Mouse (Mus musculus) gastrocnemius, adult 8-10 months (tissue): Measurements from ENCODE around the gene Lpp. TPM values are rescaled to one million over a fixed set of nuclear protein-coding genes. Genes with fewer than 3 reads are reported as not detected.

Experiments used
- DNase-seq, 2 experiments: peaks; one replicate each; pipeline ENCODE4 v3.0.0; 2022; ENCODE audit warnings: low spot score in 2 of 2
- total RNA-seq, 4 experiments: library from RNA; stranded (reverse); gene quantifications; 2 replicates each; pipeline ENCODE4 v1.2.4; 2022

The Lpp gene
- total RNA-seq, 4 experiments from 2014 or later: 15.7 to 19.6 (median 16.5) TPM

DNA sequence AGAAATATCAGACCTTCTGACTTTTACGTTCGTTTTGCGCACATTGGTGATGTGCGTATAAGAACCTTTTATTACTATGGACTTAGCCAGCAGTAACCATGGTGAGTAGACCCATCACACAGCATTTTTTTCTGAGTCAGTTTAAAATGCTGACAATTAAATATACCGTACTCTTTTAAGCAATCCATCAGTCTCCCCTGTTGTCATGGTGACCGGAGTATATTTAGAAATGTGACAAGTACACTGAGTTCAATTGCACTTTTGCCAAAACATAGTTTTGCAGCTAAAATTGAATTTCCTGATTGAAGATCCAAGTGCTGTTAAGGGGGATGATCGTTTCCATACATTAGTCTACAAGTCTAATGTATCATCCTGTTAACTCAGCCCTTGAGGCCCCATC is 149.6 kb downstream of the Lpp start:
- no peak for DNase-seq

DNA sequence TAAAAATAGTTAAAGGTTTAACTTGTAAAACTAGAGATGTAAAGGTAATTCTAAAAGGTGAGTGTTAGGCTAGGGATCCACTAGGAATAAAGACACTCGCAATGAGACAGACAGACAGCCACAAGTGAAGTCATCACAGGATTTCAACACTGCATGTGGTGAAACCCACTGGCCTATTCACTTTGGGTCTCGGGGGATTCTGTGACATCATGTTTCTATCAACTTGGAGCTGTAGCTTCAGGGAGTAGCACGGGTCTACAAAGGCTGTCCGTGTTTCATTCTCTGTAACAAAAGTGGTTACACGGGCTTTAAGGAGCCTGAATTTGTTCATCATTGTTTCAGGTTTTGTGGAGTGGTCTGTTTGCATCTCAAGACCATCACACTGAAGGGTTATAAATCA is 152.1 kb downstream of the Lpp start:
- no peak for DNase-seq

DNA sequence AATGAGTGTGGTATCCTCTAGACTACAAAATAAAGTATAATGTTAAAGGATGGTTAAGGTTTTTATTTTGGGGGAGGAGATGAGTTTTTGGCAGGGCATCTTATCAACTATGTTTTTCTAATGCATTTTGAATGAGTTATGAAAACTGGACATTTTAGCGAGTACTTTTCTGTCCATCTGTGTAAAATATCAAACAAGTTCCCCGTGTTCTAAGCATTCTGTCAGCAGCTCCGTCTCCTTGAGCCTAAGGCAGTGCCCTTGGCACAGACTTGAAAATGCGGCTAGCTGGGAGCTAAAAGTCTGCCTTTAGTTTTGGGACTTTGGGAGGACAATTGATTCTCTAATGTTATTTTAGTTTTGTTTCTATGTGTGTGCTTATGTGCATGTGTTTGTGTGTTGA is 165.2 kb downstream of the Lpp start:
- no peak for DNase-seq

DNA sequence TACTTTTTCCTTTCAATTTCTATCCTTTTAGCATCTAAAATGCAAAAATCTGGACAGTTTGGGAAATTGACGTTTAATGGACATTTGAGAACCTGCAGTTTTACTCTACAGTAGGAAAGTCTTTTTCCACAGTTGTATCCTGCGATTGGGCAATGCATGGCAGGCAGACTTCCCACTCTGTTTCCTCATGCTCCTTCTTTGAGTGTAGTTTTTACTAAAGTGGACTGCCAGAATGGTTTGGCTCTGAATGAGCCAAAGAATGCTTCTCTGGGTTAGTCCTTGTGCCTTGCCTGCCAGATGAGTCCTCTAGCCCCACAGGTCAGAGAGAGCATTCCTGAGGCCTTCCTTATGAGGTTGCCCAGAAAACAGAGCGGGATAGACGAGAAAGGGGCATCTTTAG is 166.5 kb downstream of the Lpp start:
- peak in 1 of 2 experiments; percentile 20 for DNase-seq

DNA sequence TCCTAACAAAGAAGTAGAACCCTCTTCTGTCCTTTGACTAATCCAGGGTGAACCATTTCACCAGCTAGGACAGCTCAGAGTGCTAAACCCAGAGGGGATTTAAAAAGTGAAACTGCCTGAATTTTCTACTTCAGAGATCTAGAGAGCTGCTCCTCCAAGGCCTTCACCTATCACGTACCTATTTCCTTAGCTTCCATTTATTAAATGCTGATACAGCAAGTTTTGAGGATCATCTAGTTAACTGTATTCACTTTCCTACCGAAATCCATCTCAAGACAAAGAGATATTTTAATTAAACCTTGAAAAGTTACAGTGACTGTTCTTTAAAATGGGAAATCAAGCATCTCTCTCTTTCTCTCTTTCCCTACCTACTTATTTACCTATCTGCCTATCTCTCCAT is 167.7 kb downstream of the Lpp start:
- DNase-seq: no peak

DNA sequence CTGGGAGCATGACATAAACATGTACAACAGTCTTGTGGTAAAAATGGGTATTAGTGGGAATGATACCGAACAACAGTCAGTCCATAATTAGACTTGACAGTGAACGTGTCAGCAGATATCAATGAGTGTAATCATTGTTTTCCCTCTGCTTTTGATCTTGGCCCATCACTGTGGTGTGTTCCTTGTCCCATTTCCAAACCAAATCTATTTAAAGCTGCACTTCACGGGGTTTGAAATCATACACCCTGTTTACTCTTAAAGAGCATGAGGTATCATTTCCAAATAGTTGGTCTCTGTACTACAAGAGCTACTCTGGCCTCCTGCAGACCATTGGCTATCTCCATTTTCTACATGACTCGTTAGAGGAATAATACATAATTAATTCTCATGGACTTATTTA is 168.3 kb downstream of the Lpp start:
- no peak for DNase-seq

DNA sequence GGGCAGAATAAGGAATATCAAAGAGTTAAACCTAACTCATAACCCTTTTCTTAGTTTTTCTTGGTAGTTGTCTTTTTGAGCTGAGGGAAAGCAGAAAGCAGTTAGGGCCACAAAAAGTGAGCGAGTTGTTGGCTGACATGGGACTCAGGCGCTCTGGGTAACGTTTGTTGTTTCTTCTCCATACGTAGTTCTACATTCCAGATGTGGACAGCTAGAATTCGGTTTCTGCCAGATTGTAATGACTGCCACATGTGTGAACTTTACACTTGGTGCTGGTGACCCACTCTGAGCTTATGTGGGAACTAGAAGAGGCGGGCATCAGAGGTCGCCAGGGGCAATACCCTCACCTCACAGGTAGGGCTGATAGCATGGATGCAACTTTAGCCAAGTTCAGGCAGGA is 172.0 kb downstream of the Lpp start:
- no peak for DNase-seq

DNA sequence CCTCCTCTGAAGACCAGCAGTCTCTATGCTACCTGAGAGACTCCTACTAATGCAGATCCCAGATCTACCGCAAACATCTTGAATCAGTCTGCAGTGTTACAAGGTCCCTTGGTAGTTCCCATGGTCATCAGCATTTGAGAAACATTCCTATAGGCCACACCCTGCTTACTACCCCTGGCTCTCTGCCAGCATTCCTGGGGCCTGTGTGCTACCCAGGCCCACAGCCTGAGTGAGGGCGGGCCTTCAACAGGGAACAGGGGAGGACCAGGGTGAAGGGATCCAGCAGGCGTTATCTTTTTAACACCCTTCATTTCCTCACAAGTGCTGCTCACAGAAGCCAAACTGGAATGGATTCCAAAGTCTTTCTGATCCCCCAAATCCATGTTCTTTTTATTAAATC is 173.0 kb downstream of the Lpp start:
- DNase-seq: no peak

DNA sequence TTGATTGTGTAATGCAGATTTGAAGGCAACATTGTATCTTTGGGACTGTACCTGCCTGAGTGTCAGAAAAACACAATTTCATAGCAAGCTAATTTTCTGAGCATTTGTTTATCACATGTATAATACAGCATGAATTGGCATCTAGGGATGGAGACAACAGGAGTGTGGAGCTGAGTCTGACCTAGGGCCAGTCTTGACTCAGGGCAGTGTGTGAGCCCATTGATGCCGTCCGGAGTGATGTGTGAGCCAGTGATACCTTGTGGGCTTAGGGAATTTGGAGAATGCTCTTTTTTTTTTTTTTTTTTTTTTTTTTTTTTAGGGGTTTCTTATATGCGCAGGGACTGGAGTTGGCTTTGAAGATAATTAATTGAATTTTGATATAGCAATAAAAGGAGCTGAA is 174.3 kb downstream of the Lpp start:
- no peak for DNase-seq

DNA sequence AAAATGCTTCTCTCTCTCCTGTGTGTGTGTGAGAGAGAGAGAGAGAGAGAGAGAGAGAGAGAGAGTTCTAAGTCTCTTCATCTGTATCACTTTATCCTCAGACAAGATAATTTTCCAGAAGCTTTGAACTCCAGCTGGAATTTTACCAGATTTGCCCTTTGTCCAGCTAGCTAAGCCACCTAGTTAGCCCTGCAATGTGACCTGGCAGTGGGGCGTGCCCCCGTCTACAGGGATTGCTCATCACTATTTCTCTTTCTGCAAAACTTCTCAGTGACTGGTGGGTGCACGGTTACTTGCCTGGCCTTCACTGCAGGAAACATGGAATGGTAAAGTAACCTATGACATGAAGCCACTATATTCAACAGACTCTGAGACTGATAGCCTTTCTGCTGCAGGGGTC is 174.8 kb downstream of the Lpp start:
- DNase-seq: no peak

DNA sequence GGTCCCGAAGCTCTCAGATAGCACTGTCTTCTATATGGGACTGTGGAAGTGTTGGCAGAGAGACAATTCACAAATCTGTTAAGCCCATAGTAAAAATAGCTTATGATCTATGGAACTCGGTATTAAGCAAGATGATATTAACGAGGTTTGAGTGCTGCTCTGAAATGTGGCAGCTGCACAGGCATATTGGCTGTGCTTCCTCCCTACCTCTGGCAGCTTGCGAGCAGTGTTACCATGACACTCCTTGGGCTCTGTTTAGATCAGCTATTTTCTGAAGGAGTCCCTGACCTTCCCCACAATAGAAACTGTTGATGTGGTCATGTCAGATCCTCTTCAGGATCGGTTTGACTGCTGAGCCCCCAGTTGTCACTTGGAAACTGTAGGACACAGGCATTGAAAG is 176.4 kb downstream of the Lpp start:
- peak; percentile 35 to 72 for DNase-seq

DNA sequence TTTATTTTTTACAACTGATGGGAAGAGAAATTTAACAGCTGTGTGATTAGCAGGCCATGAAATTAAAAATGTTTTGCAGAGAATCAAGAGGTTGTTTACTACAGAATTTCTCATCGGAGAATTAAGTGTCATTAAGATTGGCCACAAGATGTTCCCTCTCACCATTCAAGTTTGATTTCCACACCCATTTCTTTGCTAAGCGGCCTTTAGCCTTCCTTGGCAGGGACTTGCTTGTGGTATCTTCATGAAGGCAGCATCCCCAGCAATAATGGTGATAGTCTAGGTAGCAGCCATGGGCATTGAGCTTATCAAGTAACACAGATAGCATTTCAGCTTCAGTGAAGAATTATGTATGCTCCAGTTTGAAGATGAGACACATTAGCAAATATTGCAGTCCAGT is 183.7 kb downstream of the Lpp start:
- no peak for DNase-seq

DNA sequence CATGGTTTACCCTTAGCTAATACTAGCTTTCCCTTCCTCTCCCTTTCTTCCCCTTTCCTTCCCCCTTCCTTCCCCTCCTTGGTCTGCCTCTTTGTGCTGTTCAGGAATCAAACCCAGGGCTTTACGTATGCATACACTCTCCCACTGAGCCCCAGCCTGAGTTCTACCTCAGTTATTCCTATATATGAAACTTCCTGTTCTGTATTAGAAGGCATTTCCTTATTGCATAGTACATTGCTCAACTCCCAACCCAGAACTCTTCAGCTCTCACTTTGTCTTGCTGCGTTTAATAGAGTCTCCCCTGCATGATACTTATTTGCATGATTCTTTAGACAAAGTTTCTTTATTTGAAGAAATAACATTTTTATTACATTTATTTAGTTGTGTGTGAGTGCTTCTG is 184.5 kb downstream of the Lpp start:
- DNase-seq: no peak

DNA sequence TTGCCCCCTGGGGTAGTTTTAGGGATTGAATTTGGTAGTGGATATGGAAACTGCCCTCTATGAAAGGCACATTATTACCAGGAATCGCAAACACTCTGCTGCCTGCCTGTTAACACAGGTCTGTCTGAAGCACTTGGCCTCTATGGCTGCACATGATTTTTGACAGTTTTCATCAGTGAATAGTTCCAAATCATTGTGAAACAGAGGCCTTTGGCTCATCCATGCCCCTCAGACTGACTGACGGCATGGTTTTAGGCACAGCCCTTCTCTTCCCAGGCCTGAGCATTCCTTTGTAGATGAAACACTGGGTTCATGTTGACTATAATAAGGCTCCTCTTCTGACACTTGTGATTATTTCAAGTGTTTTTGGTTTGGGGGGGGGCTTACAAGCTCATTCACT is 189.5 kb downstream of the Lpp start:
- no peak for DNase-seq

DNA sequence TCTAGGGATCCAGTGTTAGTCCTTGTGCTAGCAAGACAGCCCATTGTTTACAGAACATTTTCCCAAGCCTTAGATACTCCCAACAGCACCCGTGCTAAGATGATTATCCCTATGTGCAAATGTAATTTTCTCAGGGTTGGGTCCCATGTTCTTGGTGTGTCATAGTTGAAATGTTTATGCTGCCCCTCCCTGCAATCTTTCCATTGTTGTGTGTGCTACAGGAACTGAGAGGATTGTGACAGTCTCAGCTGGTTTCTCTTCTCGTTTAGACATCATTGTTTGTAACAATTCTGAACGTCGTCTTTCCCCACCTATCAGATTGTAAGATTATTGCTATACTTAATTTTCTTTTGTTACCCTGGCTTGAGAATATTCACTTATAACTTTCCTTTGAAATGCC is 200.2 kb downstream of the Lpp start:
- no peak for DNase-seq

DNA sequence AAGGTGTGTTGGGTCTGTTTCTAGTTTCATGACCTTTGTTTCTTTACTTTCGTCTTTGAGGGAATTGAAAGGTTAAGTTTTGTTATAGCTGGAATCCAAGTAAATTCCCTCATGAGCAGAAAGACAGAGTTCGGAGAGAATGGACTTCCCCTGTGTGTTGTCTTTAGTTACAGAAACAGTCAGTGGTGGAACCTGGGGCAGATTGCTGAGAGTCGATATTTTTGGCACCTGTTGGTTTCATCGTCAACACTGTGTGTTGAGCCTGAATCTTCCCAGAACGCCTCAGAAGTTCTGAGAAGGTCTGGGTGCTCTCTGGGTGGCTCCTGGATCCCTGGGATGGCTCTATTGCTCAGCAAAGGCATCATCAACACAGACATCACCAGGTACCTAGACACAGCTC is 201.2 kb downstream of the Lpp start:
- DNase-seq: no peak

DNA sequence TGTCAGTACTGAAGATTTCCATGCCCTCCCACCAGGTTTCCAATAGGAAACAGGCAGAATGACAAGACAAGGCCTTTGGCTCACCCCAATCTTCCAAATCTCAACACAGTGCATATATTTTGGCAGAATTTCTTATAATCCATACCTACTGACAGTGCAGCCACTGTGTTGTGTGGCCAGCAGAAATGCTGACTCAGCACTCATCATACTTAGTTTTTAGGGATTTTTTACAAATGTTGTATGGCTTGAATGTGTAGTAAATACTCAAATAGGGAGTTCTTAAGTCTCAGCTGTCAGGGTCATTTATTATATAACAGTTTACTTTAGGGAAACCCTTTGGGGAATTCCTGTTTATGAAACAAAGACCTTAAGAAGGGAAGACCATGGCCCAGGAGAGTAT is 202.2 kb downstream of the Lpp start:
- DNase-seq: no peak

DNA sequence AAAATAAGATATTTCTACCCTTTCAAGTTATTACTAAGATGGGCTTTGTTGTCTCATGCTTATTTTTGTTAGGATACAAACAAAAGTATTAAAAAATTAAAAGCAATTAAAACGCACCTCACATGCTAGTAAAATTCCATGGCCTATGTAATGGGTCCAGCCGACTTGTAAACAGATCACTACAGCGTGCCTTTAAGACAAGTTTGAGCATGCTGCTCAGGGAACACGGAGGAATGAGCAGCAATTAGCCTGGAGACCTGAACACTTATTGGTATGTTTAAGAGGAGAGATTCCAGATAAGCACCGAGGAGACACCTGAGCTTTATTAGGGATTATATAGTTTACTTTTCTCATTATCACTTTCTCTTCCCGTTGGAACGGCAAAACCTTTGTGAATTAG is 205.3 kb downstream of the Lpp start:
- DNase-seq: no peak

DNA sequence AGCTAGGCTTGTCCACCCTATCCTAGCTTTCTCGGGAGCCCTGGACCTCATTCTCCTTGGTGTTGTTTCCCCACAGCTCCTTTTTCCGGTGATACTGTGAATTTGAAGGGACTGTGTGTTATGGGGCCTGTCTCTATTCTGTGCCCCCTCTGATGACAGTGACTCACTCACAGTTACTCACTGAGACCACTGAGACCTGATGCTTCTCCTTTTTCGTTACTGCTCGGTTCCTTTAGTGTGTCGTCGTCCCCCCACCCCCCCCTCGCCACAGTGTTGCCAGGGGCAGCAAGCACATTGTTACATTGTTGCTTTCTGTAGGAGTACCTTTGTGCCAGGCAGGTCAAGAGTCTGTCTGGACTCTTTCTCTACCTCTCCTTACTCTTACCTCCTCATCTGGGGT is 206.5 kb downstream of the Lpp start:
- DNase-seq: no peak

DNA sequence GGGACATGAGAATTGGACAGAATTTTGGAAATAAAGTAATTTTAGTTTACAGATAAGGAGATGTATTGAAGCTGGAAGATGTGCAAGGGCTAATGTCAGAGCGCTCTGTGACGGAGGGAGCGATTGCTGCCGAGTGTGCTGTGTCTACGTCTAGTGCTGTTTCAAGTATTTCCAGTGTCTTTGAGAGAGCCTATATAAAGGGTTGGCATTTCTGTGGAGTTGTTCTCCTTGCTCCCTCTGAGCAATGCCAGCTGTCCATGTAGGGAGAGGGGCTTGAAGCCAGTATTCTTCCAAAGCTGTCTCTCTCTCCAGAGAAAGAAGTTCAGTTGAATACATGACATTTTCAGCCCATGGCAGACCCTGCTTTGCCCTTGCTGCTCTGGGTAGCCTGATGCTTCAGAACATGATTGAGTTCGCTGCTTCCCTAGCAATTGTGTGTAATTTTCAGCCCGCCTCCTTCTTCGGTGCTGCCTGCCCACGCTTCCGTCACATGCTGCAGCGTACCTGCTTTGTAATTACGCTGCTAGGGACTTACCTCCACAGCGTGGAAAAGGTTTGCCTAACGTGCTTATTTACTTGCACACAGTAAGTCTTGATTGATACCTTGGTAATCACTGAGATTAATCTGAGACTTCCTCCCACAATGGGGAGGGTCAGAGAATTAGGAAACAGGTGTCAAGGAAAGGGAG is 207.1 kb downstream of the Lpp start:
- no peak for DNase-seq

DNA sequence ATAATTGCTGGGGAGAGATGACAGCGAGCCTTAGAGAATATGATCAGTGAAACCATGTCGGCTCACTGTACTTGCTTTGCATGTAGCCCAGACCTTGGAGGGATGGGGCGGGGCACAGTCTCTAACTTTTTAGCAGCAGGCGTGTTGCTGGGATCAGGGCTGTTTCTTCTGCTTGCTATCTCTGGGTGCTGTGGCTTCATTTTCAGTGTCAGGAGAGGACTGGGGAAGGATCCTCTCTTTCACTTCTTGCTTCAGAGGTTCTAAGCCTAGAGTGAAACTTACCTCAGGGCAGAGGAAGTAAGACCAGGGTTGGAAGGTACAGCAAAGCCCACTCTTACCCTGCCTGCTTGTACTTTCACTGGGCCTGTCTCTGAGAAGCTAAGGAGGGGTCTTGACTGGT is 210.0 kb downstream of the Lpp start:
- no peak for DNase-seq

DNA sequence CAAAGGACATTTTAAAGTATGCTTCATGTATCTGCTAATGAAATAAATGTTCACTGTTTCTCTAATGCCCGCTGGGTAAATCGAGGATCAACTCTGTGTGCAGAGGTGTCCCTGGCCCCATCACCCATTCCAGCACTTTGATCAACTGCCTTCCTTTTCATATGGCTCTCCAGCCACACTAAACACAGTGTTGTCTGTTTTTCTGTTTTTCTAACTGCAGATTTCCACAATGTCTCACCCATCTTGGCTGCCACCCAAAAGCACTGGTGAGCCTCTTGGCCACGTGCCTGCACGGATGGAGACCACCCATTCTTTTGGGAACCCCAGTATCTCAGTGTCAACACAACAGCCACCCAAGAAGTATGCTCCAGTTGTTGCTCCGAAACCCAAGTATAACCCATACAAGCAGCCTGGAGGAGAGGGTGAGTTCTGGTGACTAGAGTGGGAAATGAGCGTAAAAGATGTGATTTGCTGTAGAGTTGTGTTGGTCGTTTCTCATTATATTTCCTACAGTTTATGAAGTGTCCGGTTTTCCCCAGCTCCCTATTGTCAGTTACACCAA is 214.7 kb downstream of the Lpp start:
- no peak for DNase-seq

DNA sequence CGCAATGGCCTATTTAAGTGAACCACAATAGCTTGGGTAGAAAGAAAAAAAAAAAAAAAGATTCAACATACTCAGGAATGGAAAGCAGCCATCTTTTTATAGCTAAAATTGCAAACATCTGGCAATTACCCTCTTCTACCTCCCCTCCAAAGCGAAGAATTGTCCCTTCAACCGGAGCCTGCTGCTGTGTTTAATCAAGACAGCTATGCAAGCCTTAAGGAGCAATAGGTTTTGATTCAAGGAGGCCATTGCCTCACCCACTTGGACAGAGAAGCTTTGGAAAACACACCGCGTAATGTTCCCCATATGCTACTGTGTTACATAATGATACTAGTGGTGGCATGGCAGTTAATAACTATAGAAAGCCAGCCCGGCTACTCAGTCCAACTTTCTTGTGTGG is 226.2 kb downstream of the Lpp start:
- DNase-seq: no peak

DNA sequence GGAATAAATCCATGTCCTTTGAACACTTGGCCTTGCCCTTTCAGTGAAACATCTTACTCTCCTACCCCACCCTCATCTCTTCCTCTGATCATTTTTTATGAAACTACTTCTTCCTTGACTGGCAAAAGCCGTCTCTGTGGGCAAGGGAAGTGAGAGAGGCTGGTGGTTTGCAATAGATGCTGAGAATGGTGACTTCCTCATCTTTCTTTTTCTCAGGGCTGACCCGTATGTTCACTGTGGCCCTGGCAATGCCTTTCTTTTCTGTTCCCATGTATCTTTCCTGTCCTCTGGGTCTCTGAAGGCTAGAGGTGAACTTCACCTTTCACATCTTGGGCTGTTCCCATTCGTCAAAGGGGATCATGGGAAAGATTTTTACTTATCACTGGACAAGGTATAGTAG is 226.7 kb downstream of the Lpp start:
- no peak for DNase-seq
